ENCODE assay signal across 9 mouse cellular contexts in the genomic region with DNA sequence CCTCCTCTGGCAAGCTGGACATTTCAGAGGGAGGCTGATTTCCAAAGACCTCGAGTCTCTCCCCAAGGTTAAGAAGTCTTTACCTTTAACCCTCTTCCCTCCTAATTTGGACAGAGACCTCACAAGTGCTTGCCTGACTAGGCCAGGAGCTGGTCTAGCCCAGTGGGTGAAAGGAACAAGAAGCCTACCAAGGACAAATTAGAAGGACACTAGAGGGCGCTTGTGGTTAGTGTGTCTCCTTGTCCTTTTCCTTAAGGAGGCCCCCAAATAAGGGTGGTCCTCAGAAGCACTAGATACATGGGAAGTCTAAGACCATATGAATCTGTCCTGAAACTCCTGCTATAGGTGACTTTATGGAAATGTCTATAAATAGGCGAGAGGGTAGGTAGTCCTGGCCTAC. TPM values are rescaled to one million over a fixed set of nuclear protein-coding genes. Genes with fewer than 3 reads are reported as not detected.
DNase-seq lines count a peak whose midpoint lies in the region; ATAC-seq and TF ChIP-seq lines count a peak whose summit lies in the region.
"Had no signal": no experiment of that assay in that cellular context is flagged by ENCODE, and none has a peak within 500 bp of the region (broad histone marks: within the 10 kb centered on the region; RNA-seq: fewer than 3 reads in every experiment).

No protein-coding gene starts in this region.

- no peaks in the 10 kb centered on the region for H3K9me3 ChIP-seq in forebrain, embryonic 12.5 days
- H3K9me3 ChIP-seq in forebrain, embryonic 10.5 days: no peaks in the 10 kb centered on the region
- H3K9me3 ChIP-seq in midbrain, postnatal 0 days (ENCODE audit: low read length): no peaks in the 10 kb centered on the region
- no peaks in the 10 kb centered on the region for H3K9me3 ChIP-seq in midbrain, embryonic 16.5 days (replicated peaks; ENCODE audit: control insufficient read depth, low read length, poor library complexity, severe bottlenecking)

- no peak overlapping the region for H3K27ac ChIP-seq in forebrain, embryonic 12.5 days
- no peak overlapping the region for H3K27ac ChIP-seq in forebrain, embryonic 10.5 days
- no peak overlapping the region for H3K27ac ChIP-seq in midbrain, postnatal 0 days (ENCODE audit: low read depth, low read length)
- no peak overlapping the region for H3K27ac ChIP-seq in midbrain, embryonic 16.5 days (ENCODE audit: low read length)

- no peak for DNase-seq in forebrain, embryonic 10.5 days (ENCODE audit: extremely low spot score, low spot score)
- peak; percentile 78 for DNase-seq in midbrain, postnatal 0 days (ENCODE audit: low spot score)
- peak; percentile 39 for DNase-seq in embryo, embryonic 11.5 days (ENCODE audit: low read depth, low spot score)
- DNase-seq in kidney, postnatal 36 days: peak; percentile 57 to 60

- no peak overlapping the region for H3K9ac ChIP-seq in forebrain, embryonic 12.5 days
- H3K9ac ChIP-seq in midbrain, postnatal 0 days (replicated peaks; ENCODE audit: low read length, poor library complexity, severe bottlenecking): no peak overlapping the region
- no peak overlapping the region for H3K9ac ChIP-seq in midbrain, embryonic 16.5 days (ENCODE audit: low read depth, low read length)

- peaks cover 75% of the 10 kb centered on the region for H3K36me3 ChIP-seq in forebrain, embryonic 12.5 days (replicated peaks)
- H3K36me3 ChIP-seq in forebrain, embryonic 10.5 days (replicated peaks): peaks cover 88% of the 10 kb centered on the region
- H3K36me3 ChIP-seq in midbrain, postnatal 0 days (ENCODE audit: insufficient read depth, low read length): peaks cover 50% of the 10 kb centered on the region
- H3K36me3 ChIP-seq in midbrain, embryonic 16.5 days (ENCODE audit: control insufficient read depth, insufficient read depth, low read length): peaks cover 38% of the 10 kb centered on the region

- WGBS in forebrain, embryonic 12.5 days: 47% methylated on average over 3 of the region's 3 CpGs
- WGBS in forebrain, embryonic 10.5 days: 60% methylated on average over 3 of the region's 3 CpGs
- 44% methylated on average over 3 of the region's 3 CpGs for WGBS in midbrain, postnatal 0 days
- 52% methylated on average over 3 of the region's 3 CpGs for WGBS in midbrain, embryonic 16.5 days

- H3K4me3 ChIP-seq in forebrain, embryonic 12.5 days (replicated peaks): no peak overlapping the region
- no peak overlapping the region for H3K4me3 ChIP-seq in forebrain, embryonic 10.5 days
- no peak overlapping the region for H3K4me3 ChIP-seq in midbrain, postnatal 0 days (ENCODE audit: low read depth, low read length)
- no peak overlapping the region for H3K4me3 ChIP-seq in midbrain, embryonic 16.5 days (ENCODE audit: low read depth, low read length)

- ATAC-seq in forebrain, embryonic 12.5 days (ENCODE audit: low FRiP score): 0 out of 2 replicates have a peak, but pooled peaks have one; percentile 39
- no peak for ATAC-seq in midbrain, postnatal 0 days (ENCODE audit: low FRiP score)
- ATAC-seq in midbrain, embryonic 16.5 days: no peak
- ATAC-seq in inflammation-experienced regulatory T-cells, adult 6 months: no peak
- ATAC-seq in activated CD4-positive, CD25-positive, alpha-beta regulatory T cell, adult 4 months: no peak

- H3K4me1 ChIP-seq in forebrain, embryonic 12.5 days: peaks cover 5% of the 10 kb centered on the region
- peaks cover 4% of the 10 kb centered on the region for H3K4me1 ChIP-seq in forebrain, embryonic 10.5 days
- no peaks in the 10 kb centered on the region for H3K4me1 ChIP-seq in midbrain, postnatal 0 days (ENCODE audit: insufficient read depth, low read length)
- peaks cover 3% of the 10 kb centered on the region for H3K4me1 ChIP-seq in midbrain, embryonic 16.5 days (ENCODE audit: control insufficient read depth, insufficient read depth, low read length)

- TF ChIP-seq CTCF in midbrain, postnatal 0 days (IDR thresholded peaks at IDR 0.05): peak; percentile 73

- no peaks in the 10 kb centered on the region for H3K27me3 ChIP-seq in forebrain, embryonic 12.5 days
- H3K27me3 ChIP-seq in forebrain, embryonic 10.5 days (ENCODE audit: poor library complexity, severe bottlenecking): no peaks in the 10 kb centered on the region
- no peaks in the 10 kb centered on the region for H3K27me3 ChIP-seq in midbrain, postnatal 0 days (ENCODE audit: insufficient read depth, low read length)
- no peaks in the 10 kb centered on the region for H3K27me3 ChIP-seq in midbrain, embryonic 16.5 days (ENCODE audit: control insufficient read depth, insufficient read depth, low read depth, low read length)

- no peak overlapping the region for H3K4me2 ChIP-seq in forebrain, embryonic 12.5 days
- H3K4me2 ChIP-seq in midbrain, postnatal 0 days (ENCODE audit: low read depth, low read length, poor library complexity, severe bottlenecking): no peak overlapping the region
- H3K4me2 ChIP-seq in midbrain, embryonic 16.5 days (ENCODE audit: low read length): no peak overlapping the region

RNA-seq across cellular contexts. Expression of gene Coq10a, which starts 6.2 kb away (rescaled TPM):
- 24.2 and 25.5 TPM in 2 replicates for polyA plus RNA-seq in forebrain, embryonic 12.5 days (2016; fragmentation: Nextera tagmentation; extraction: Ambion mirVana)
- 9.2 and 10.1 TPM in 2 replicates for polyA plus RNA-seq in forebrain, embryonic 10.5 days (2016; fragmentation: Nextera tagmentation; extraction: Ambion mirVana)
- 42.8 and 53.2 TPM in 2 replicates for total RNA-seq in midbrain, postnatal 0 days (2014; rRNA removed)
- 51.7 and 56.4 TPM in 2 replicates for polyA plus RNA-seq in midbrain, postnatal 0 days (2015; fragmentation: Nextera tagmentation; extraction: Ambion mirVana)
- polyA plus RNA-seq in midbrain, embryonic 16.5 days (2015; fragmentation: Nextera tagmentation; extraction: Ambion mirVana): 36.8 and 40.3 TPM in 2 replicates
- 10 to 100 TPM; 12.8 to 19.9 (median 17.3) TPM for polyA plus RNA-seq in inflammation-experienced regulatory T-cells, adult 6 months (2017; shearing (Covaris generic))
- polyA plus RNA-seq in activated CD4-positive, CD25-positive, alpha-beta regulatory T cell, adult 4 months (2017; shearing (Covaris generic)): 10 to 100 TPM; 14.3 to 20.3 TPM

RNA-seq across cellular contexts. Expression of gene Ankrd52, which starts 14.3 kb away (rescaled TPM):
- 11.3 and 13.9 TPM in 2 replicates for polyA plus RNA-seq in forebrain, embryonic 12.5 days (2016; fragmentation: Nextera tagmentation; extraction: Ambion mirVana)
- polyA plus RNA-seq in forebrain, embryonic 10.5 days (2016; fragmentation: Nextera tagmentation; extraction: Ambion mirVana): 11.1 and 13.1 TPM in 2 replicates
- 43.6 and 49.1 TPM in 2 replicates for total RNA-seq in midbrain, postnatal 0 days (2014; rRNA removed)
- 7.8 and 9.9 TPM in 2 replicates for polyA plus RNA-seq in midbrain, postnatal 0 days (2015; fragmentation: Nextera tagmentation; extraction: Ambion mirVana)
- 9.9 and 13.6 TPM in 2 replicates for polyA plus RNA-seq in midbrain, embryonic 16.5 days (2015; fragmentation: Nextera tagmentation; extraction: Ambion mirVana)
- 1 to 10 TPM; 1.7 to 6.7 (median 3.6) TPM for polyA plus RNA-seq in inflammation-experienced regulatory T-cells, adult 6 months (2017; shearing (Covaris generic))
- 1 to 10 TPM; 2.6 to 4.5 TPM for polyA plus RNA-seq in activated CD4-positive, CD25-positive, alpha-beta regulatory T cell, adult 4 months (2017; shearing (Covaris generic))

RNA-seq across cellular contexts. Expression of gene Cs, which starts 25.0 kb away (rescaled TPM):
- 221 and 235 TPM in 2 replicates for polyA plus RNA-seq in forebrain, embryonic 12.5 days (2016; fragmentation: Nextera tagmentation; extraction: Ambion mirVana)
- polyA plus RNA-seq in forebrain, embryonic 10.5 days (2016; fragmentation: Nextera tagmentation; extraction: Ambion mirVana): 256 and 265 TPM in 2 replicates
- 279 and 309 TPM in 2 replicates for total RNA-seq in midbrain, postnatal 0 days (2014; rRNA removed)
- 255 and 271 TPM in 2 replicates for polyA plus RNA-seq in midbrain, postnatal 0 days (2015; fragmentation: Nextera tagmentation; extraction: Ambion mirVana)
- 247 and 265 TPM in 2 replicates for polyA plus RNA-seq in midbrain, embryonic 16.5 days (2015; fragmentation: Nextera tagmentation; extraction: Ambion mirVana)
- polyA plus RNA-seq in inflammation-experienced regulatory T-cells, adult 6 months (2017; shearing (Covaris generic)): 100 to 1,000 TPM; 138 to 155 (median 155) TPM
- 100 to 1,000 TPM; 145 to 149 TPM for polyA plus RNA-seq in activated CD4-positive, CD25-positive, alpha-beta regulatory T cell, adult 4 months (2017; shearing (Covaris generic))

RNA-seq across cellular contexts. Expression of gene Slc39a5, which starts 38.5 kb away (rescaled TPM):
- polyA plus RNA-seq in forebrain, embryonic 12.5 days (2016; fragmentation: Nextera tagmentation; extraction: Ambion mirVana): not detected in 2 replicates
- 0.30 TPM in 1 of 2 replicates, not detected in the other for polyA plus RNA-seq in forebrain, embryonic 10.5 days (2016; fragmentation: Nextera tagmentation; extraction: Ambion mirVana)
- 0.16 and 0.61 TPM in 2 replicates for total RNA-seq in midbrain, postnatal 0 days (2014; rRNA removed)
- polyA plus RNA-seq in midbrain, postnatal 0 days (2015; fragmentation: Nextera tagmentation; extraction: Ambion mirVana): 0.16 and 0.27 TPM in 2 replicates
- 0.10 TPM in 1 of 2 replicates, not detected in the other for polyA plus RNA-seq in midbrain, embryonic 16.5 days (2015; fragmentation: Nextera tagmentation; extraction: Ambion mirVana)
- polyA plus RNA-seq in inflammation-experienced regulatory T-cells, adult 6 months (2017; shearing (Covaris generic)): not detected
- polyA plus RNA-seq in activated CD4-positive, CD25-positive, alpha-beta regulatory T cell, adult 4 months (2017; shearing (Covaris generic)): not detected
- total RNA-seq: hematopoietic stem cell, adult 5-6 weeks had no signal

RNA-seq across cellular contexts. Expression of gene Cnpy2, which starts 40.3 kb away (rescaled TPM):
- 200 and 212 TPM in 2 replicates for polyA plus RNA-seq in forebrain, embryonic 12.5 days (2016; fragmentation: Nextera tagmentation; extraction: Ambion mirVana)
- 253 and 256 TPM in 2 replicates for polyA plus RNA-seq in forebrain, embryonic 10.5 days (2016; fragmentation: Nextera tagmentation; extraction: Ambion mirVana)
- 40.3 and 49.4 TPM in 2 replicates for total RNA-seq in midbrain, postnatal 0 days (2014; rRNA removed)
- 164 and 176 TPM in 2 replicates for polyA plus RNA-seq in midbrain, postnatal 0 days (2015; fragmentation: Nextera tagmentation; extraction: Ambion mirVana)
- 185 and 191 TPM in 2 replicates for polyA plus RNA-seq in midbrain, embryonic 16.5 days (2015; fragmentation: Nextera tagmentation; extraction: Ambion mirVana)
- 100 to 1,000 TPM; 101 to 106 (median 102) TPM for polyA plus RNA-seq in inflammation-experienced regulatory T-cells, adult 6 months (2017; shearing (Covaris generic))
- polyA plus RNA-seq in activated CD4-positive, CD25-positive, alpha-beta regulatory T cell, adult 4 months (2017; shearing (Covaris generic)): 100 to 1,000 TPM in 1 of 2 experiments, 10 to 100 TPM in 1; 96.7 to 115 TPM
